Mouse (Mus musculus) heart, postnatal 14 days (tissue): ENCODE measurements around the gene Npepps. TPM values are rescaled to one million over a fixed set of nuclear protein-coding genes. Genes with fewer than 3 reads are reported as not detected.
"Not testable (repeated sequence)": the region's sequence is repeated elsewhere in the genome, so short reads cannot be mapped to it uniquely, and the experiment has no call there.

Experiments
- DNase-seq, 2 experiments: peaks; one replicate each; pipeline ENCODE4 v3.0.0; 2021 to 2022
- intact Hi-C: fragments of 180-260 bp; cut with DNase I; formaldehyde crosslinking; loops from one replicate; pipeline ENCODE4 v1.15.1; 2025
- total RNA-seq, 2 experiments: library from RNA; stranded (reverse); gene quantifications; 2 replicates each; pipeline ENCODE4 v1.2.3; 2021

Gene Npepps
- total RNA-seq, 2 experiments from 2014 or later: 65.4 to 70.8 TPM

GRCm38 (mm10) chr11:97190992-97191391 lies 89.4 kb downstream of the Npepps start:
- intact Hi-C loops: no loop called here
- DNase-seq: no peak

GRCm38 (mm10) chr11:97189645-97190044 lies 90.8 kb downstream of the Npepps start:
- DNase-seq, intact Hi-C loops: not testable (repeated sequence)

- no peak for DNase-seq
- intact Hi-C loops: no loop called here
Observed at GRCm38 (mm10) chr11:97189231-97189630, 91.2 kb downstream of the Npepps start.

GRCm38 (mm10) chr11:97188643-97188955 lies 91.8 kb downstream of the Npepps start:
- intact Hi-C loops: no loop called here
- DNase-seq: no peak

GRCm38 (mm10) chr11:97187764-97188642 lies 92.4 kb downstream of the Npepps start, which contains the start of gene Kpnb1:
Gene Kpnb1, minus strand, starts transcription at chr11:97187881.
- intact Hi-C loops: no loop called here
- DNase-seq: peak; percentile 98 to 99

GRCm38 (mm10) chr11:97186947-97187763 lies 93.3 kb downstream of the Npepps start:
- intact Hi-C loops: no loop called here
- peak; percentile 98 for DNase-seq

GRCm38 (mm10) chr11:97185704-97186614 lies 94.5 kb downstream of the Npepps start:
- DNase-seq: no peak
- intact Hi-C loops: no loop called here

GRCm38 (mm10) chr11:97184875-97185274 lies 95.6 kb downstream of the Npepps start:
- intact Hi-C loops: no loop called here
- no peak for DNase-seq

GRCm38 (mm10) chr11:97182446-97182845 lies 98.0 kb downstream of the Npepps start:
- intact Hi-C loops: no loop called here
- DNase-seq: no peak

GRCm38 (mm10) chr11:97181061-97181460 lies 99.4 kb downstream of the Npepps start:
- intact Hi-C loops: no loop called here
- DNase-seq: no peak

- no peak for DNase-seq
- intact Hi-C loops: loop anchor here (10.0 kb wide), 1 partner anchor 193 kb away; the partner anchor contains the start of gene Sp2
Observed at GRCm38 (mm10) chr11:97178198-97178597, 102.2 kb downstream of the Npepps start.

GRCm38 (mm10) chr11:97176851-97177250 lies 103.6 kb downstream of the Npepps start:
- intact Hi-C loops: loop anchor here (2.0 to 10.0 kb wide), 2 partner anchors 104 to 192 kb away; partner anchors contain the start of gene Sp2

GRCm38 (mm10) chr11:97175499-97175898 lies 104.9 kb downstream of the Npepps start:
- intact Hi-C loops: loop anchor here (2.0 to 10.0 kb wide), 2 partner anchors 77 to 191 kb away; partner anchors contain the start of gene Sp2
- DNase-seq: no peak

More at GRCm38 (mm10) chr11:97176851-97177250, 103.6 kb downstream of the Npepps start:
- peak; percentile 37 to 67 for DNase-seq

GRCm38 (mm10) chr11:97160341-97160740 lies 120.1 kb downstream of the Npepps start:
- intact Hi-C loops: no loop called here
- no peak for DNase-seq

GRCm38 (mm10) chr11:97156999-97157398 lies 123.4 kb downstream of the Npepps start:
- intact Hi-C loops: no loop called here
- no peak for DNase-seq

Other genes with a start within 250 kb of the Npepps start
- gene Lrrc46, start 239.2 kb downstream of the Npepps start, total RNA-seq: under 1 TPM; 0.27 to 0.69 TPM
- 10 to 100 TPM; 79.9 to 88.0 TPM for gene Mrpl10, start 239.1 kb downstream of the Npepps start, total RNA-seq
- gene Osbpl7, start 230.0 kb downstream of the Npepps start, total RNA-seq: 1 to 10 TPM; 4.6 to 4.9 TPM
- gene Tbx21, start 165.3 kb downstream of the Npepps start, total RNA-seq: under 1 TPM in 1 of 2 experiments, not detected in 1; 0.12 TPM
- 10 to 100 TPM; 13.4 to 15.8 TPM for gene Tbkbp1, start 129.1 kb downstream of the Npepps start, total RNA-seq
- 10 to 100 TPM; 86.3 to 94.8 TPM for gene Kpnb1, start 92.8 kb downstream of the Npepps start, total RNA-seq
- 10 to 100 TPM; 42.7 to 51.2 TPM for gene Mrpl45, start 35.1 kb upstream of the Npepps start, total RNA-seq
- gene Gpr179, start 71.4 kb upstream of the Npepps start, total RNA-seq: under 1 TPM; 0.02 to 0.05 TPM
- gene Socs7, start 81.9 kb upstream of the Npepps start, total RNA-seq: 10 to 100 TPM; 16.1 to 19.6 TPM
- gene Arhgap23, start 134.9 kb upstream of the Npepps start, total RNA-seq: 10 to 100 TPM; 24.8 to 25.1 TPM
- not detected for gene 4933428G20Rik, start 219.7 kb upstream of the Npepps start, total RNA-seq